Mouse (Mus musculus) adrenal gland, adult 8-10 months (tissue): Measurements from ENCODE around the gene Nifk. TPM values are rescaled to one million over a fixed set of nuclear protein-coding genes. Genes with fewer than 3 reads are reported as not detected.

ENCODE experiments used
- total RNA-seq, 4 experiments: library from RNA; stranded (reverse); gene quantifications; 2 replicates each; pipeline ENCODE4 v1.2.4; 2022

Nifk gene
- total RNA-seq, 4 experiments from 2014 or later = 32.7 to 42.0 (median 37.7) TPM

Other genes with a start within 250 kb of the Nifk start
- gene Gm29106, start 145.3 kb upstream of the Nifk start, total RNA-seq = not detected
- gene Tsn, start 10.1 kb upstream of the Nifk start, total RNA-seq = 100 to 1,000 TPM; 147 to 161 (median 149) TPM
- 10 to 100 TPM; 43.2 to 66.6 (median 54.4) TPM for gene Clasp1, start 67.2 kb downstream of the Nifk start, total RNA-seq